Mouse (Mus musculus) embryonic facial prominence, embryonic 10.5 days (tissue): ENCODE results near the gene Hivep3. TPM values are rescaled to one million over a fixed set of nuclear protein-coding genes. Genes with fewer than 3 reads are reported as not detected.

Source experiments
- DNase-seq: peaks from one replicate; pipeline ENCODE4 v3.0.0-alpha.2; 2017; ENCODE audit warnings: low spot score
- H3K27ac ChIP-seq: fragments of 300-500 bp; sonication (generic); replicated peaks from 2 replicates; pipeline ENCODE4 v1.5.1; 2016; ENCODE audit warnings: mild to moderate bottlenecking
- H3K27me3 ChIP-seq: fragments of 300-500 bp; sonication (generic); replicated peaks from 2 replicates; pipeline ENCODE4 v1.6.1; 2016; ENCODE audit warnings: low read depth, mild to moderate bottlenecking; ENCODE audit not compliant: poor library complexity, severe bottlenecking
- H3K36me3 ChIP-seq: fragments of 300-500 bp; sonication (generic); replicated peaks from 2 replicates; pipeline ENCODE4 v1.6.1; 2016; ENCODE audit warnings: mild to moderate bottlenecking, moderate library complexity
- H3K4me1 ChIP-seq: fragments of 300-500 bp; sonication (generic); 2 replicates; pipeline ENCODE4 v1.6.1; 2016
- H3K4me3 ChIP-seq: fragments of 300-500 bp; sonication (generic); 2 replicates; pipeline ENCODE4 v1.5.1; 2016; ENCODE audit warnings: mild to moderate bottlenecking, moderate library complexity
- H3K9me3 ChIP-seq: fragments of 300-500 bp; sonication (generic); 2 replicates; pipeline ENCODE4 v1.6.1; 2016; ENCODE audit warnings: mild to moderate bottlenecking
- WGBS: fragments of 180-500 bp; shearing (Covaris S2); methylation state at CpG from one replicate; pipeline ENCODE4 v1.1.7; 2016; 5-methylcytosine and 5-hydroxymethylcytosine counted together
- polyA plus RNA-seq: library from polyadenylated mRNA; unstranded; fragments of >200 nt; fragmentation: Nextera tagmentation; extraction: Ambion mirVana; gene quantifications from 2 replicates; pipeline ENCODE4 v1.2.1, GENCODE M21; 2016

The Hivep3 gene
- polyA plus RNA-seq, 1 experiment from 2014 or later: 1.5 TPM

DNA sequence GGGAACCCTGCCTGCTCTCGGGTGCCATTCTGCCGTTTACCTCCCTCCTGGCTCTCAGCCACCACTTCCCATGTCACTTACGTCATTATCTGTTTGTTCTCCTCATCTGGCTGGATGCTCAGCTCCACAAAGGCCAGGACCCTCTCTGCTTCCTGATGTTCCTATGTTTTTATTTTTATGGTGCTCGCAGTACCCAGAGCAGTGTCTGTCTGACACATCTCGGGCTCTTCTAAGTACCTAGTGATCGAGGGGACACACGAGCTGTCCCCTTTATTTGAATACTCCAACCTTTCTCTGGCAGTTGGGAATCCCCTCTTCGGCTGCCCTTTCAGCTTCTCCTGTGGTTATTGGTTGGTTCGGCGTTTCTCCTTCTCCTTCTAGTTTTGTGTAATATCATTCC lies 325.2 kb downstream of the Hivep3 start:
- Histone ChIP-seq H3K36me3 (no peaks in the 10 kb centered on the region), H3K4me1 (no peaks in the 10 kb centered on the region), H3K27ac (no peak overlapping the region), H3K27me3 (no peaks in the 10 kb centered on the region), H3K9me3 (no peaks in the 10 kb centered on the region), H3K4me3 (no peak overlapping the region)
- no peak for DNase-seq
- WGBS: 84% methylated on average over 10 of the region's 10 CpGs

DNA sequence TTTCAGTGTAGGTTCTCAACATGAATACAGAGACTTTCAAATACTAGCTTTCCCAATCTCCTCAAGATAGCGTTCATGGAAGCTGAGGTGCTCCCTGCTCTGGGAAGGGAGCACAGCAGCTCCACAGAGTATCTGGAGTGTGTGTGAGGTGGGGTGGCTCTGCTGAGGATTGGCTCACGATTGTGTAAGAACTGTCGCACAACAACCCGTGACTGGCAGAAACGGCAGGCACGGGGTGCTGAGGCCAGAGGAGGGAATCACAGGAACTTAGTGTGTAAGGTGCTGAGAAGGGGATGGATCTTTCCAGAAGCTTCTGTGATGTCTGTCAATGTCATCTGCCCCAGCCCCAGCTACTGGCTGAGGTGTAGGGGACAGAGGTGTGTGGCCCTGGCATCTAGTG lies 328.1 kb downstream of the Hivep3 start:
- Histone ChIP-seq H3K9me3 (no peaks in the 10 kb centered on the region), H3K36me3 (no peaks in the 10 kb centered on the region), H3K27me3 (no peaks in the 10 kb centered on the region), H3K27ac (no peak overlapping the region), H3K4me1 (no peaks in the 10 kb centered on the region), H3K4me3 (no peak overlapping the region)
- DNase-seq: no peak
- WGBS: 91% methylated on average over 6 of the region's 6 CpGs

DNA sequence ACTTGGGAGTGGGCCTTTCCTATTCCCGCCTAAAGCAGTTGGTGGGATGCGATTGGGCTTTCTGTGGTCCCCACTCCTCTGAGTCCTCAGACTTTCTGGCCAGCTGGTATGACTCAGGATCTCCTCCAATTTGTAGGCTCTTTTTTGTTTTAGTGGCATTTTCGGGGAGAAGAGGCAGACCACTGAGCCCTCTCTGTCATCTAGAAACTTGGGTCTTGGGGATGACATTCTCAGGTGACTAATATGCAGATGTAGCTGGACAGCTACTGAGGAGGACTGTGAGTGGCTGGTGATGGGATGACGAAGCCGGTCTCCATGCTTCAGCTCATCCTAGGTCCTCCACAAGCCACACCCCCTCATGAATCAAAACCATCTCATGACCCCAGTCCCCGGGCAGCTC lies 328.6 kb downstream of the Hivep3 start:
- Histone ChIP-seq H3K4me3 (no peak overlapping the region), H3K27ac (no peak overlapping the region), H3K27me3 (no peaks in the 10 kb centered on the region), H3K36me3 (no peaks in the 10 kb centered on the region), H3K9me3 (no peaks in the 10 kb centered on the region), H3K4me1 (peaks cover under 1% of the 10 kb centered on the region; the same call in 1 of the 2 replicates)
- no peak for DNase-seq
- WGBS: 79% methylated on average over 6 of the region's 6 CpGs

DNA sequence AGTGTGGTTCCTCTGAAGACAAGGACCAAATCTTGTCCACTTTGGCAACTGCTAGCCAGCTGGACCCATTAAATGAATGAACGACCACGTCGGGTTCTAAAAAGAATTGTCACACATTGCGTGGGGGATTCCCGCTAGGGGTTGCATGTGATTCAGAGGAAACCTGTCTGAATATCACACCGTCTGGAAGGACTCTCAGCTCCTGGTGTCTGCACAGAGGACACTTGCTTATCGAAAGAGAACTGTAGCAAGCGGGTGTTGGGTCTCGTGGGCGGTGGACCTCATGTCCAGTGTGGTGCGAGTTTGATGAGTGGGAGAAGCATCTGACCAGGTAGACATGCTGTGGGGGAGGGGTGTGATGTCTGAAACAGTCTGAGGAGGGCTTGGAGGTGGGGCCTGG lies 329.2 kb downstream of the Hivep3 start:
- no peaks in the 10 kb centered on the region for H3K36me3 ChIP-seq
- peaks cover 3% of the 10 kb centered on the region; the same call in 1 of the 2 replicates for H3K4me1 ChIP-seq
- H3K4me3 ChIP-seq: no peak overlapping the region
- no peak overlapping the region for H3K27ac ChIP-seq
- H3K27me3 ChIP-seq: no peaks in the 10 kb centered on the region
- 92% methylated on average over 11 of the region's 11 CpGs for WGBS
- H3K9me3 ChIP-seq: no peaks in the 10 kb centered on the region
- DNase-seq: no peak

DNA sequence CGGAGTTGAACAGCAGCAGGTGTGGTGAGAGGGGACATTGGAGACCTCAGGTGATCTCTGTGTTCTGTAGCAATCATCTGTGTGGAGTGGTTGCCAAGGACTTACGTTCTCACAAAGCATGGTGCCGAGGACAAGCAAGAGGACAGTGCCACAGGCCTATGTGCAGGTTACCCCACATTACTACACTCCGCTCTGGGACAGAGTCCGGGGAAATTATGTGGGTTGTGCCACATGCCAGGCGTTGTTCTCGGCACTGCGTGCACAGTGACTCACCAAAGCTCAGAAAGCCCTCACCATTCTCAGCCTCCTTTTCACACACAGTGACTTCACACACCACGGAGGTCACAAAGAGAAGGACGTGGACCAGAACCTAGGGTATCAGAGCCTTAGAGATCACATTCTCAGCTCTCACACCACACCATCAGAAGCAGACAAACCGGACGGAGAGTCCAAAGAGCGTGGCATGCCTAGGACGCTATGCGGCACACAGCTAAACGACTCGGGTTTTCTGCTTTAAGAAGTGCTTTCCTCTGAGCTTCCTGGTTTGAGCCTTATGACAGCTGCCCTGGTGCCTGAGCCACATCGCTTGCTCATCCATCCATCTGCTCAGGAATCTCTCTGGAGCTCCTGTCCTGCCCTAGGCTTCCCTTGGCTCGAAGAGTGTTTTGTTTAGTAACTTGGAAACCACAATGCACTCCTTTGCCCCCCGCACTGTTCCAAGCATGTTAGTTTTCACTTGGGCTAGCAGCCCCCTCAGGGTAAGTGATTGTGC lies 330.0 kb downstream of the Hivep3 start:
- Histone ChIP-seq H3K36me3 (no peaks in the 10 kb centered on the region), H3K4me3 (no peak overlapping the region), H3K27me3 (no peaks in the 10 kb centered on the region), H3K4me1 (peaks cover 3% of the 10 kb centered on the region; the same call in 1 of the 2 replicates), H3K27ac (no peak overlapping the region), H3K9me3 (no peaks in the 10 kb centered on the region)
- DNase-seq: no peak
- WGBS: 90% methylated on average over 20 of the region's 20 CpGs

DNA sequence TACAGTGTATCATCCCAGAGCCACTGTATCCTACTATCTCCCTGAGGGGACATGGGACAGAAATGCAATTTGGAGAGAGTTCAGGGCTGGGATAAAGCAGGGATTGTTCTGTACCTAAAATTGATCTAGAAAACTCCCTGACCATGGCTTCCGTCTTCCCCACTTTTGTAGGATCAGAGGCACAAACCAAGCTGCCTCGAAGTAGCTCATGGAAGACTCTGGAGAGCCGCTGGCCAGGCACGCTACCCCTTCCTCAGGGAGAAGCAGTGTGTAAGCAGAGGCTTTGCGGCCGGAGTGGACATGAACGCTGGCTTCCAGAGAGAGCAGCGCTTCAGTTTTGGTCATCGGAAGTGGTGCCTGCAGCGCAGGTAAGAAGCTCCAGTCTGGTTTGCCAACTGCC lies 331.1 kb downstream of the Hivep3 start, which contains the start of gene AL607142.1:
Gene AL607142.1 (plus strand): TSS at position 301 of the 400 bp plus-strand sequence.
- WGBS: 87% methylated on average over 10 of the region's 10 CpGs
- no peaks in the 10 kb centered on the region for H3K9me3 ChIP-seq
- no peak within 1 kb of the TSS for H3K27ac ChIP-seq
- peaks cover 3% of the 10 kb centered on the region; the same call in 1 of the 2 replicates for H3K4me1 ChIP-seq
- no peaks in the 10 kb centered on the region for H3K36me3 ChIP-seq
- no peak for DNase-seq
- no peak within 1 kb of the TSS for H3K4me3 ChIP-seq
- H3K27me3 ChIP-seq: no peaks in the 10 kb centered on the region

DNA sequence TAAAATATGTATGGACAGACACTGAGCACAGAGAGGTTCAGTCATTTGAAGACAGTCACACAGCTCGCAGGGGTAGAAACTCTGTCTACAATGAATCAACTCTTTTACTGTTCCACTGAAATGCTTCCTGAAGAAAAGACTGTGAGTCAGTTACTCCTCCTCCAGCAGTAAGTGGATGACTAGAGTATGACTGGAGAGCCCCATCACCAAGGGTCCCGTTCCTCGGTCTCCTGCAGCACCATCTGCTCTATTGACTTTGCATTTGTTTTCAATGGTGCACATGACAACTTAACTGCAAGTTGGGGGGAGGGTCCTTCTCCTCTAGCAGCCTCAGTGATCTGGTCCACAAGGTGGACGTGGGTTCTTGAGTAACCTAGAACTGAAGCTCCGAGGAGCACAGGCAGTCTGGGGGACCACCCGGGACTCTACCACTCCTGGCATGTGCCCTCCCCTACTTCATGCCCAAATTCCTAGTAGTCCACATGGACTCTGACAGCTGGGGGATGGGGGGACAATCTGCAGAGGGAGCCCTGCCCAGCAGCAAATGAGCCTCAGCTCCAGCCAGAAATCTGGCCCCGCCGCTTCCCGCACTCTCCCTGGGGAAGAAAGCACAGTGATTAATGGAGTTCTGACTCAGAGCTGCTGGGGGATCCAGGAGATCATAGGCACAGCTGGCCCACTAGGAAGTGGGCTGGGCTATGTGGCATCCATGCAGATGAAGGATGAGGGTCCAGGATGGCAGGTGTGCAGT lies 333.4 kb downstream of the Hivep3 start:
- WGBS: 86% methylated on average over 9 of the region's 9 CpGs
- no peaks in the 10 kb centered on the region for H3K9me3 ChIP-seq
- no peaks in the 10 kb centered on the region; the same call in 1 of the 2 replicates for H3K27me3 ChIP-seq
- H3K4me3 ChIP-seq: no peak overlapping the region
- peaks cover 3% of the 10 kb centered on the region; the same call in 1 of the 2 replicates for H3K4me1 ChIP-seq
- H3K27ac ChIP-seq: no peak overlapping the region
- no peaks in the 10 kb centered on the region for H3K36me3 ChIP-seq
- no peak for DNase-seq

DNA sequence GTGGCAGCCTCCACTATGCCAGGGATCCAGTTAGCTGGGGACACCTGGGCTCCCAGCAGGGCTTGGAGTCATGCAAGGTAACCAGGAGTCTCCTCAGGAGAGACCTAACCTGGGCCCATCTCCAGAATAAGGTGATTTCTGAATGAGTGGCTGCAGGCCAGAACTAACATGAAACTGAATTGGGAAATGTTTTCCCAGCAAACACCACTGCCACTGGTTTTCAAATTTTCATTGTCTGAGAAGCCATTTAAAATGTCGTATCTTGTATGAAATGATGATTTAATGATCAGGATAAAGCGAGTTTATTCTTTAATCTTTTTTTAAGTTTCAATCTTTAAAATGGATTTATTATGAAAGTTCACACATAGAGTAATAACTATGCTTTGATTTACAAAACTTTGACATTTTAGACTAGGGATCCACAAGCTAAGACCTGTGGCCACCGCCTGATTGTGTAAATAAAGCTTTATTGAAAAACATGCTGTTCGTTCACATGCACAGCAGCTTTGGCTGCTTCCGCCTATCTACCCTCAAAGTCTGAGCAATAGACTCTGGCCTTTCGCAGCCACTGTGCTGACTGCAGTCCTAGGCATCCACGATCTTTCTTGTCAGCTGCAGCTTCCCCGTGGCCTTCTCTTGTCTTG lies 334.1 kb downstream of the Hivep3 start:
- Histone ChIP-seq H3K27ac (no peak overlapping the region), H3K27me3 (no peaks in the 10 kb centered on the region; the same call in 1 of the 2 replicates), H3K4me1 (peaks cover 3% of the 10 kb centered on the region; the same call in 1 of the 2 replicates), H3K4me3 (no peak overlapping the region), H3K9me3 (no peaks in the 10 kb centered on the region), H3K36me3 (no peaks in the 10 kb centered on the region)
- no peak for DNase-seq
- WGBS: 90% methylated on average over 8 of the region's 8 CpGs

DNA sequence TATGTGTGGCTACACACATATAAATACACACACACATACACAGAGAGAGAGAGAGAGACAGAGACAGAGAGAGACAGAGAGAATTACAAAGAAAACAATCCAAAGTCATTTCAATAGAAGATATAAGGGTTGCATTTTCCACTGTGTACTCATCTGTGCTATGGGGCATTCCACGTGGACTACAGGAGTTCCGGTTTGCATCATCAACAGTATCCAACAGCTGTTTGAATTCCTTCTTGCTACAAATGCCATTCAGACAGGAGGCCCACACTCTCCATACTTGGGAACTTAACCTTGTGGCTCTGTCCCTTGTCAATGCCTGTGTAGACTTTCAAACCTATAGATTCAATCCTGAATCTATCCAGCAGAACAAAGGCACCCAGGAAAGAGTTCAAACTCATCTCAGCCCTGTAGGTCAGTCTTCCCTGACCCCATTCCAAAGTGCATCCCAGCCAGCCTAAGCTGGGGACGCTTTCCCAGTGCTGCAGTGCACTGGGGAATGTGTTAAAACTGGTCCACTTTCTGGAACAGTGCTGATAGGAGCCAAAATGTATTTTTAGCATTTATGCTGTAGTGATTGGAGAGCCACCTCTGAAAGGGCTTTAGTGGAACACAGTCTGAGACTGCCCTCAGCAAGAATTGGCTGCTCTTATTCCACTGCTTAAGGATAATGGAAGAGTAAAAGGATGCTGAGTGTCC lies 335.4 kb downstream of the Hivep3 start:
- no peaks in the 10 kb centered on the region for H3K36me3 ChIP-seq
- WGBS: 80% methylated on average over 3 of the region's 3 CpGs
- H3K27me3 ChIP-seq: no peaks in the 10 kb centered on the region; the same call in 1 of the 2 replicates
- no peak overlapping the region for H3K4me3 ChIP-seq
- no peak for DNase-seq
- no peak overlapping the region for H3K27ac ChIP-seq
- no peaks in the 10 kb centered on the region for H3K9me3 ChIP-seq
- H3K4me1 ChIP-seq: peaks cover 3% of the 10 kb centered on the region; the same call in 1 of the 2 replicates

DNA sequence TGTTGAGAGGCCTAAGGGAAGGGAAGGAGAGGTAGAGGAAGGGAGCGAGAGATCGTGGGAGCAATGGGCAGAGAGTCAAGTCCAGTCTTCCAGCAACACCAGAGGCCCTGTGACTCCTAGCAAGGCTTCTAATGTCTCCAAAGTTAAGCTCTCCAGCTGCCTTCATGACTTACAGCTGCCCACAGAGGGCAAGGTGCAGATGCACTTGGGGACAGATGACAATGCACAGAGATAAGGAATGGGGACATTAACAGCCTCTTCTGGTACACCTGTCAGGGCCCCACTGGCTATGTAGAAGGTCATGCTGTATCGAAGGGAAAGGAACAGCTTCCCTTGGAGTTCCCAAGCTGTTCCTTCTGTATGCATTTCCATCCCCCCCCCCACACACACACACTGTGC lies 336.0 kb downstream of the Hivep3 start:
- Histone ChIP-seq H3K27me3 (no peaks in the 10 kb centered on the region; the same call in 1 of the 2 replicates), H3K36me3 (no peaks in the 10 kb centered on the region), H3K4me1 (peaks cover 6% of the 10 kb centered on the region; the same call in 1 of the 2 replicates), H3K27ac (no peak overlapping the region), H3K4me3 (no peak overlapping the region), H3K9me3 (no peaks in the 10 kb centered on the region)
- DNase-seq: no peak
- 86% methylated on average over 3 of the region's 3 CpGs for WGBS

DNA sequence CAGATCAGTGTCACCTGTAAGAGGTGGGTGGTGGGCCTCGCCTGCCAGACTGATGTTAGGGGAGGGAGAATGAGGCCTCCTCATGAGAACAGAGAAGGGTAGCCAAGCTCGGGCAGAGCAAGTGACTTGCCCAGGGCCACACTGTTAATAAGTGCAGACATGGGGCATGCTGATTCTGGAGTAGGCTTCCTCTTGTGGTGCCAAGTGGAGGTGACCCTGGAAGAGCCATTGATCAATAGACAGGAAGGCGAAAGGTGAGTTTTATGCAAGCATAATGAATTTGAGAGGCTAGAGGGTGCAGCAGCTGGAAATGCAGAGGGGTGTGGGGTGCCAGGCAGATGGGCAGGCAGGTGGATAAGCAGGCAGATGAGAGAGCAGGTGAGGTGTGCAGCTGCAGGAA lies 337.8 kb downstream of the Hivep3 start:
- Histone ChIP-seq H3K27me3 (no peaks in the 10 kb centered on the region; the same call in 1 of the 2 replicates), H3K4me1 (peaks cover 6% of the 10 kb centered on the region; the same call in 1 of the 2 replicates), H3K4me3 (no peak overlapping the region), H3K27ac (no peak overlapping the region), H3K36me3 (no peaks in the 10 kb centered on the region), H3K9me3 (no peaks in the 10 kb centered on the region)
- no peak for DNase-seq
- WGBS: 70% methylated on average over 3 of the region's 3 CpGs
